Mouse (Mus musculus) neural tube, embryonic 12.5 days (tissue): Measurements from ENCODE around the gene Plekhf1. TPM values are rescaled to one million over a fixed set of nuclear protein-coding genes. Genes with fewer than 3 reads are reported as not detected.

Experiments used
- ATAC-seq: fragments of 200-750 bp; cut with Nextera tagmentation; 2 replicates; pipeline ENCODE4 v1.8.0; 2017; ENCODE audit warnings: low read depth, mild to moderate bottlenecking, moderate TSS enrichment, moderate library complexity; ENCODE audit not compliant: low FRiP score
- H3K27ac ChIP-seq: fragments of 300-500 bp; sonication (generic); 2 replicates; pipeline ENCODE4 v1.5.1; 2016
- H3K27me3 ChIP-seq: fragments of 300-500 bp; sonication (generic); replicated peaks from 2 replicates; pipeline ENCODE4 v1.6.1; 2016; ENCODE audit warnings: mild to moderate bottlenecking
- H3K36me3 ChIP-seq: fragments of 300-500 bp; sonication (generic); 2 replicates; pipeline ENCODE4 v1.6.1; 2016; ENCODE audit warnings: mild to moderate bottlenecking
- H3K4me1 ChIP-seq: fragments of 300-500 bp; sonication (generic); 2 replicates; pipeline ENCODE4 v1.6.1; 2016
- H3K4me2 ChIP-seq: fragments of 300-500 bp; sonication (generic); replicated peaks from 2 replicates; pipeline ENCODE4 v1.6.1; 2016; ENCODE audit warnings: mild to moderate bottlenecking
- H3K4me3 ChIP-seq: fragments of 300-500 bp; sonication (generic); 2 replicates; pipeline ENCODE4 v1.5.1; 2016
- H3K9ac ChIP-seq: fragments of 300-500 bp; sonication (generic); 2 replicates; pipeline ENCODE4 v1.6.1; 2016; ENCODE audit warnings: mild to moderate bottlenecking
- H3K9me3 ChIP-seq: fragments of 300-500 bp; sonication (generic); 2 replicates; pipeline ENCODE4 v1.6.1; 2016; ENCODE audit warnings: mild to moderate bottlenecking
- WGBS: fragments of 180-500 bp; shearing (Covaris S2); methylation state at CpG from one replicate; pipeline ENCODE4 v1.1.7; 2016; 5-methylcytosine and 5-hydroxymethylcytosine counted together
- polyA plus RNA-seq: library from polyadenylated mRNA; unstranded; fragments of >200 nt; fragmentation: Nextera tagmentation; extraction: Ambion mirVana; gene quantifications from 2 replicates; pipeline ENCODE4 v1.2.1, GENCODE M21; 2016

Gene Plekhf1
- polyA plus RNA-seq, 1 experiment from 2014 or later = 1.2 TPM

DNA sequence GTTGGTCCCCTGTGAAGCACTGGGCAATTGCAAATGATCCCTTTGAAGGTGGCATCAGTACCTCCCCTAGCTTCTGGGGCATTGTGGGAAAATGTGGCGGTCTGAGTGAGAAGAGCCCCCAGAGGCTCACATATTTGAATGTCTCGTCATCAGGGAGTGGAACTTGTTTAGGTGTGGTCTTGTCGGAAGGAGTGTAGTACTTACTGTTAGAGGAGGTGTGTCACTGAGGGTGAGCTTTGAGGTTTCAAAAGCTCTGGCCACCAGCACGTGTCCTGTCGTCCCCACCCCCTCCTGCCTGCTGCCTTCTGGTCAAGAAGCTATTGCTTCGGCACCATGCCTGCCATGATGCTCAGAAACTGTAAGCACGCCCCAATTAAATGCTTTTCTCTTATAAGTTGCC is 12.5 kb downstream of the Plekhf1 start:
- WGBS = 75% methylated on average over 7 of the region's 7 CpGs
- Histone ChIP-seq H3K4me3 (no peak overlapping the region), H3K36me3 (no peaks in the 10 kb centered on the region), H3K27me3 (no peaks in the 10 kb centered on the region), H3K9ac (no peak overlapping the region), H3K4me2 (no peak overlapping the region), H3K27ac (no peak overlapping the region), H3K9me3 (no peaks in the 10 kb centered on the region), H3K4me1 (no peaks in the 10 kb centered on the region)
- no peak for ATAC-seq

DNA sequence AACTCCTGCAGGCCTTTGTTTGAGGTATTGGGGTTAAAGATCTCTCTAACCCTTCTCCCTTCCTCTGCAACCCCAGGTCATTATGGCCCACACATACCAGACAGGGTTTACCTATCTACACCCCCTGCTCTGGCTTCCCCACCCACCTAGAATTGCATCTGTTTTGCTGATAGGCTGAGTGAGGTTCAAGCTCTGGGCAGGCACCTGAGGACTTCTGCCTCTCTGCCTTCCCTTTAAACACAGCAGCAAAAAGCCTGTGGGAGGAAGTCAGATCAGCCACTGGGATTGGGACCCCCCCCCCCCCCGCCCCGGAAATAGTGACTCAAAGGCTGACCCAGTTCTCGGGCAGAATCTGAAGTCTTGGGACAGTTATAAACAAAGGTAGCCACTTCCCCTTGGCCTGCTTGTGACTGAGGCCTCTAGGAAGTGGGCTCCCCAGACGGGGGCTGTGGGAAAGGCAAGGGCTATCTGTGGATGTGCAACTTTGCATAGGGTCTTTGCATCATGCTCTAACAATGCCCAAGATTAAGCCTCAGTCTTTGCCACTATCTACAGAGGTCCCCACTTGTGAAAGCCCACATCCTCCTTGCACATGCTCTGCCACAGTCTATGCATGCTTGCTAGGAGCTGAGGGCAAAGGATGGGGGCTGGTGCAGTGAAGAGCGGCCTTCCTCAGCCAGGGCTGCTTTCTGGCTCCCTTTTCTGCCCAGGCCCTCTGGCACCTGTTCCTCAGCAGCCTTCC is 13.2 kb downstream of the Plekhf1 start:
- no peak overlapping the region for H3K4me3 ChIP-seq
- no peaks in the 10 kb centered on the region for H3K27me3 ChIP-seq
- H3K27ac ChIP-seq = no peak overlapping the region
- no peaks in the 10 kb centered on the region for H3K9me3 ChIP-seq
- H3K4me2 ChIP-seq = no peak overlapping the region
- ATAC-seq = no peak
- no peaks in the 10 kb centered on the region for H3K36me3 ChIP-seq
- H3K4me1 ChIP-seq = no peaks in the 10 kb centered on the region
- H3K9ac ChIP-seq = no peak overlapping the region
- WGBS = 74% methylated on average over 5 of the region's 5 CpGs

DNA sequence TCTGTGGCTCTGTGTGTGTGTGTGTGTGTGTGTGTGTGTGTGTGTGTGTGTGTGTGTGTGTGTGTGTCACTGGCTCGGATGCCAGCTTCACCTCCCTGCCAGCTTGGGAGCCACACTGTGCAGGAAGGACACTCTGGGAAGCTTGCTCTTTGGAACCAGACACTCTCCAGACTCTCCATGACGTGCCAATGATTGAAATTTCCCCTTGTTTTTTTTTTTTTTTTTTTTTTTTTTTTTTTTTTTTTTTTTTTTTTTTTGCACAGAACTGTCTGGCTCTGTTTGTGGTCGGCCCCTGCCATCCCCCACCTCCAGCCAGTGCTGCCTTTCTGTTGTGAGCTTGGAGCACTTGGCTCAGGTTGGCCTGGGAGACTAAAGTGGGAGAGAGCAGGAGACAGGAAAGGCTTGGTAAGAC is 15.2 kb downstream of the Plekhf1 start:
- no peak overlapping the region for H3K4me3 ChIP-seq
- H3K27ac ChIP-seq = no peak overlapping the region
- no peak overlapping the region for H3K9ac ChIP-seq
- ATAC-seq = no peak
- no peaks in the 10 kb centered on the region for H3K36me3 ChIP-seq
- 67% methylated on average over 3 of the region's 3 CpGs for WGBS
- no peaks in the 10 kb centered on the region for H3K4me1 ChIP-seq
- H3K9me3 ChIP-seq = no peaks in the 10 kb centered on the region
- no peak overlapping the region for H3K4me2 ChIP-seq
- H3K27me3 ChIP-seq = no peaks in the 10 kb centered on the region

DNA sequence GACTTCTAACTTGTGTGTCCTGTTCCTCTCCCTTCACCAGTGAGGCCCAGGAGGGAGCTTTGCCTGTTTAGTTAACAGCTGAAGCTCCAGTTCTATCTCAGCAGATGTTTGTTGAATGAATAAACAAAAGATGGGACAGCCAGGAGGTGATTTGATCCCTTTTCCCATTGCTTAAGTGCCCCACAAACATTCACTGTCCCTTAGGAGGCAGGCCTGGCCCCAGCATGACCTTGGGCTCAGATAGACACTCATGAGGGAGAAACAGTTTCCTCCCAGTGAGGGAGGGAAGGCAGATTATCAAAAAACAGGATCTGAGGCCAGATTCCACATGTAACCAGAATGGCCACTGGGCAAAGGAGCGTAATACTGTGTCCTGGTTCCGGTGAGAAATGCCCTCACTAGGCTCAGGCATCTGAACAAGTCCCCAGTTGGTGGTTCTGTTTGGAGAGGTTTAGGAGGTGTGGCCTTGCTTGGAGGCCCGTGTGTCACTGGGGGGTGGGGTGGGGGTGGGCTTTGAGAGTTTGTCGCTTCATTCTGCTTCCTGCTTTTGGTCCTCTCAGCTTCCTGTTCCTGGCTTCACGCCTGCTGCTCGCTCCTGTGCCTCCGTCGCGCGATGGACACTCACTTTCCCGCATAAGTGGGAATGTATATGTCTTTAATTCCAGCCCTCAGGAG is 18.2 kb downstream of the Plekhf1 start:
- no peaks in the 10 kb centered on the region for H3K36me3 ChIP-seq
- H3K9me3 ChIP-seq = no peaks in the 10 kb centered on the region
- ATAC-seq = no peak
- H3K27me3 ChIP-seq = no peaks in the 10 kb centered on the region
- H3K4me2 ChIP-seq = no peak overlapping the region
- no peak overlapping the region for H3K4me3 ChIP-seq
- WGBS = 80% methylated on average over 11 of the region's 11 CpGs
- no peak overlapping the region for H3K27ac ChIP-seq
- H3K4me1 ChIP-seq = no peaks in the 10 kb centered on the region
- no peak overlapping the region for H3K9ac ChIP-seq

DNA sequence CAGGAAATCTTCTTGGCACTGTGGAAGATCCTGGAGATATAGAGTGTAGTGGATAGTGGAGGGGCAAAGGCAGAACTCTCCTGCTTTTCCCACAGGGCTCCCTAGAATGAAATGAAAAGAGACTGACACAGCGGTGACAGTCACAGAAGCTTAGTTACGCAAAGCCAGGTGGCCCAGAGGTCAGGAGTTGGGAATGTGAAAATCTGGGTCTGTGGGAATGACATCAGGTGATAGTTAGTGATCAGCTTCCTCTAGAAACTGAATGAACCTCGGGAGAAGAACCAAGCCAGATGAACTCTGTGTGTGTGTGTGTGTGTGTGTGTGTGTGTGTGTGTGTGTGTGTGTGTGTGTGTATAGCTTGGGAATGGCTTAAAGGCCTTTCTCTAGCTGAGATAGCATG is 18.8 kb downstream of the Plekhf1 start:
- H3K27ac ChIP-seq = no peak overlapping the region
- no peaks in the 10 kb centered on the region for H3K9me3 ChIP-seq
- H3K4me2 ChIP-seq = no peak overlapping the region
- H3K27me3 ChIP-seq = no peaks in the 10 kb centered on the region
- ATAC-seq = no peak
- no peak overlapping the region for H3K9ac ChIP-seq
- 71% methylated on average over 3 of the region's 3 CpGs for WGBS
- H3K36me3 ChIP-seq = no peaks in the 10 kb centered on the region
- no peaks in the 10 kb centered on the region for H3K4me1 ChIP-seq
- no peak overlapping the region for H3K4me3 ChIP-seq

DNA sequence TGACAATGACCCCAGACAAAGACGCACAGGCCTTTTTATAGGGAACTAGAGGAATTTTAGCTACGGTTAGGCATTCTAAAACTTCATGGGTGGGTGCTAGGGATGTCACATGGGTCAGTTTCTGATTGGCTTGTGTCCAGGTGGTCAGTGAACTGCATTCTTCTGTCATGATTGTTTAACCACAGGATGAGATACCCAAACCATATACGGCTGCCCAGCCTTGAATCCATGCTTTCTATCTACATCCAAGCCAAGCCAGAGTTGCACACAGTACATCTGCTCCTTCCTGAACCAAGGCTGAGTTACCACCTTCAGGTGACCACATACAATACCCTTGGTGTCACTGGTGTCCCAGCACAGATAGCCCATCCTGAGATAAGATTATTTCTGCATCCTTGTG is 21.3 kb downstream of the Plekhf1 start:
- Histone ChIP-seq H3K4me2 (no peak overlapping the region), H3K4me1 (no peaks in the 10 kb centered on the region), H3K4me3 (no peak overlapping the region), H3K27me3 (no peaks in the 10 kb centered on the region), H3K9me3 (no peaks in the 10 kb centered on the region), H3K27ac (no peak overlapping the region), H3K9ac (no peak overlapping the region), H3K36me3 (no peaks in the 10 kb centered on the region)
- 73% methylated on average over 3 of the region's 3 CpGs for WGBS
- ATAC-seq = no peak

DNA sequence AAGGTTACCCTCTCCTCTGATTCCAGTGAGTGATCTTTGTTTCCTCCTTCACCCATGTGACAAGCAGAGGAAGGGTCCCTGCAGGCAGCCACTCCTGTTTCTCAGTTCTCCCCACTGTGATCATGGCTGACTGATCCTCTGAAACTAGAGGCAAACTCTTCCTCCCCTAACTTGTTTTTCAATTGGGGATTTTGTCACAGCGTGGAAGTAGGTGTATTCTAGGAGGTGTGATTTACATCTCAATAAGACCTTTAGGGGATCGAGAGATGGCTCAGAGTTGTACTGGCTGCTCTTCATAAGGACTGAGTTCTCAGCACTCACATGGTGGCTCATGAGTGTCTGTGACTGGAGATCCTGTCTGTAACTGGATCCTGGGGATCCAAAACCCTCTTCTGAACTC is 22.0 kb downstream of the Plekhf1 start:
- no peak for ATAC-seq
- Histone ChIP-seq H3K27ac (no peak overlapping the region), H3K27me3 (no peaks in the 10 kb centered on the region), H3K36me3 (no peaks in the 10 kb centered on the region), H3K4me3 (no peak overlapping the region), H3K4me1 (peaks cover under 1% of the 10 kb centered on the region; the same call in 1 of the 2 replicates), H3K4me2 (no peak overlapping the region), H3K9ac (no peak overlapping the region), H3K9me3 (no peaks in the 10 kb centered on the region)
- 38% methylated on average over 2 of the region's 2 CpGs for WGBS

DNA sequence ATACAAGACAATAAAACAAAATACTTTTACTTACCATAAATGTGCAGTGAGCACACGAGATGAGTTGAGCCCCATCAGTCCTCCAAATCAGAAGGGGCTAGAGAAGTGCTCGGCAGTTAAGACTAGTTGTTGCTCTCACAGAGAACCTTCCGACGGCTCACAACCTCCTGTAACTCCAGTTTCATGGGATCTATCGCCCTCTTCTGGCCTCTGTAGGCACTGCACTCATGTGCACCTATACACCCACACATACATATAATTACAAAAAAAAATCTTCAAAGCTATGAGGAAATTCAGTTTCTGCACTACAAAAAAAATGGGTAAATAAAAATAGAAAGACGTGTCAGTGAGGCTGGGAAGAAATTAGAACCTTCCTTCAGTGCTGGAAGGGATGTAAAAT is 23.5 kb downstream of the Plekhf1 start:
- no peak for ATAC-seq
- no peaks in the 10 kb centered on the region for H3K9me3 ChIP-seq
- H3K4me3 ChIP-seq = no peak overlapping the region
- H3K9ac ChIP-seq = no peak overlapping the region
- H3K4me1 ChIP-seq = peaks cover 4% of the 10 kb centered on the region; the same call in 1 of the 2 replicates
- H3K4me2 ChIP-seq = no peak overlapping the region
- H3K36me3 ChIP-seq = no peaks in the 10 kb centered on the region
- no peaks in the 10 kb centered on the region for H3K27me3 ChIP-seq
- 92% methylated on average over 6 of the region's 6 CpGs for WGBS
- H3K27ac ChIP-seq = no peak overlapping the region

DNA sequence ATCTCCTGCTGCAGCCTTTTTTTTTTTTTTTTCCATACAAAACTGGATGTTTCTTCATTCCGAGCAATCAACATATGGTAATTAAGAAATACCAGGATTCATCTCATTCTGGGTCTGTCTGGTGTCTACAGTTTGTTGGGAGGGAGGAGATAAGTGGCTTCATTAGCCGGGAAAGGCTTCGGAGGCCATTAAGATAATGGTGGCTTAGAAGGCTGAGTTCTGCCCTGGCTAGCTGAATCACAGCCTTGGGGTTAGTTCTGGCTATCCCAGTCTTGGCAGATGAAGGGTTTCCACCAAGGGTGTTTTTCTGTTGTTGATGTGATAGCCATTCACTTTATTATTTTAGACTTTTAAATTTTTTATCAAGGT is 26.5 kb downstream of the Plekhf1 start:
- Histone ChIP-seq H3K4me3 (no peak overlapping the region), H3K4me2 (no peak overlapping the region)
- ATAC-seq = peak; percentile 18; the same call in 1 of the 2 replicates

DNA sequence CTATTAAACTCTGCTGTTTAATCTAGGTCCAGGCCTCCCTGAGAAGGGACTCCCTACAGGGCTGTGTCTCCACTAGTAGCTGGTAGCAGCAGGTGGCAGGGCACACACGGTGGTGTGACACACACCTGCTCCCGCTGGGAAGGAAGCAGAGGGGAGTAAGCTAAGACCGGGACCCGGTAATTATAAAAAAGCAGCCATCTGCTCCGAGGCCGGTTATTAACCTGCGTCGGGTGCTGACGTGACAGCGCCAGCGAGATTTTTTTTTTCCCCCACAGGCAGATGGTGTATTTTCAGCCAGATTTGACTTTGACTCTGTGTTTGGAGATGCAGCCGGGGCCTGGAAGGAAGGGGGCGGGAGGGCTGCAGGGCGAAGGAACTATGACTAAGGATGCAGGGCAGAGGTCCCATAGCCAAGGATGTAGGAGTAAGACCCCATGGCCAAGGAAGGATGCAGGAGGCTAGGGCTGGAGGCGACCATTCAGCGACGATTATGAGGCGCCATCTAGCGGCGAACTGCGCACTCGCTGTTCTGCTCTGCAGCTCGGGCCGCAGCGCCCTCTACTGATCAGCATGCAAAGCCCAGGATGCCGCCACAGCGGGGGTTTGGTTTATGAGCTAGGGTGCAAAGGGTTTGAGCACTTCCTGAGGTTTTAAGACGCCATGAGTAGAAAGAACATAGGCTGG is 27.1 kb downstream of the Plekhf1 start:
- Histone ChIP-seq H3K27me3 (no peaks in the 10 kb centered on the region), H3K4me1 (peaks cover 4% of the 10 kb centered on the region; the same call in 1 of the 2 replicates), H3K9ac (no peak overlapping the region), H3K27ac (no peak overlapping the region), H3K4me3 (peak overlapping the region; percentile 14; the same call in 1 of the 2 replicates), H3K9me3 (no peaks in the 10 kb centered on the region), H3K4me2 (peak overlapping the region; percentile 59), H3K36me3 (no peaks in the 10 kb centered on the region)
- ATAC-seq = peak; percentile 88
- 4% methylated on average over 28 of the region's 28 CpGs for WGBS

More for the DNA sequence above, 26.5 kb downstream of the Plekhf1 start:
- 35% methylated on average over 3 of the region's 3 CpGs for WGBS
- peaks cover 4% of the 10 kb centered on the region; the same call in 1 of the 2 replicates for H3K4me1 ChIP-seq
- no peaks in the 10 kb centered on the region for H3K9me3 ChIP-seq
- H3K36me3 ChIP-seq = no peaks in the 10 kb centered on the region
- H3K9ac ChIP-seq = no peak overlapping the region
- no peak overlapping the region for H3K27ac ChIP-seq
- no peaks in the 10 kb centered on the region for H3K27me3 ChIP-seq

DNA sequence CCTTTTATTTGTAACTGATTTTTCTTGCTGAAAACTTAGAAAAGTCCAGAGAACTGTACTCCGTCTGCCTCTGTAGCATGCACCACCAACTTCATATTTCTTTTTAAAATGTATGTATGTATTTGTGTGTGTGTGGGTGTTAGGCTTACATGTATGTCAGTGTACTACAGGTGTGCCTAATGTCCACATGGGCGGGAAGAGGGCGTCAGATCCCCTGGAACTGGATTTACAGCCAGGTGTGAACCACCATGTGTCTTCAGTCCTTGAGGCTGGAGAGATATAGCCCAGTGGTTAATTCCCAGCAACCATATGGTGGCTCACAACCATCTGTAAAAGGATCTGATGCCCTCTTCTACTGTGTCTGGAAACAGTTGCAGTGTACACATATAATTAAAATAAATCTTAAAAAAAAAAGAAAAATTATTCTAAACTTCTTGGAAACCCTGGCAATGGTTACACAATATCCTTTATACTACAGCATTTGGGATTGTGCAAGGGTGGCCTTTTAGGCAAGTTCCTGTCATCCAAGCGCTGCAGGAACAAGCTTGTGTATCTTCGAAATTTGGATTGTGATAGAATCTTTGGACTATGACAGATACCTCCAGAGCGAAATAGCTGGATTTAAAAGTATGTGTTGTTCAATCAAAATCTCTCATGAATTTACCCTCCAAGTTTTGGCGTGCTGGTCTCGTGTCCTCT is 27.8 kb downstream of the Plekhf1 start:
- H3K4me3 ChIP-seq = no peak overlapping the region
- H3K36me3 ChIP-seq = 0 out of 2 replicates have a peak, but pooled peaks cover 1% of the 10 kb centered on the region
- WGBS = 70% methylated on average over 8 of the region's 8 CpGs
- no peak overlapping the region for H3K27ac ChIP-seq
- no peak overlapping the region for H3K9ac ChIP-seq
- peaks cover 4% of the 10 kb centered on the region; the same call in 1 of the 2 replicates for H3K4me1 ChIP-seq
- no peaks in the 10 kb centered on the region for H3K9me3 ChIP-seq
- no peak for ATAC-seq
- peak overlapping the region; percentile 59 for H3K4me2 ChIP-seq
- H3K27me3 ChIP-seq = no peaks in the 10 kb centered on the region

DNA sequence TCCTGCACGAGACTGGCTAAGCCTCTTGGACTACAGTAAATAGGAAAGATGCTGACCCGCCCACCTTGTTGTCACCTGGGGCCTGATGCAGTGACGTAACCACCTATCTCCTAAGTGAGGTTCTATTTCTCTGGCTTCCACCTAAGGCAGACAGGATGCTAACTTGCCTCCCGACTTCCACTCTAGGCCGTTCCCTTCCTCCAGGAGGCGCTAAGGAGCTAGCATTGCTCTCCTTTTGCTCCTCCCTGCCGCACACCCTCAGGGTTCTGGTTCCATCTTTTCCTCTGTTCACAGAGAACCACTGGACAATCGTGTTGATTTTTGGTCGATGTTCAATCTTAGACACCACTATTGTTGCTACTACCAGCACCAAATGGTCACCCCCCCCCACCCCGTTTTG is 36.2 kb downstream of the Plekhf1 start:
- 47% methylated on average over 10 of the region's 10 CpGs for WGBS
- Histone ChIP-seq H3K36me3 (peaks cover 3% of the 10 kb centered on the region; the same call in 1 of the 2 replicates), H3K4me2 (no peak overlapping the region), H3K27ac (no peak overlapping the region), H3K4me1 (no peaks in the 10 kb centered on the region), H3K9me3 (no peaks in the 10 kb centered on the region), H3K9ac (no peak overlapping the region), H3K4me3 (no peak overlapping the region), H3K27me3 (no peaks in the 10 kb centered on the region)
- no peak for ATAC-seq
